Mouse (Mus musculus): ENCODE data around the gene Rbm41.

DNA sequence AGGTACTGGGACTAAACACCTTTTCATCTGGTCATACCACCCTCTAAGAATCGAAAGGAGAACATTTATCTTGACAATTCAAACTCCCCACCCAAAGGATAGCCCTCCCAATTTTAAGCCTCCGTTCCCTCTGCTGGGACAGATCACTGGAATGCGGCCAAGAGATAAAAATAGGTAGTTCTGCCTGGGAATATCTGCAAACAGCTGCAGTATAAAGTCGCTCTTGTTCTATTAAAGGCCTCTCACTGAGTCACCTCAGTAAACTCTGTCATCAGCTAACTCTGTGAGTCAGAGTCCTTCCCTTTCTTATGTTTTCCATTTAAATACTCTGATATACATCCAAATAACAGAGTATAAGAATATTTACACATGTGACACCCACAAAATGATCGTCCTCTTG, 139.0 kb downstream of the Rbm41 start:
- no peak for TF ChIP-seq CTCF (IDR thresholded peaks at IDR 0.05; ENCODE audit: low read depth)
- no peak for TF ChIP-seq EP300 (IDR thresholded peaks at IDR 0.05; ENCODE audit: low read depth)

Measured in liver, embryonic 14.5 days (tissue).